In genomic region chr16:50528355-50528676, GRCm38 (mm10) we compare ENCODE assay signal across 8 mouse cellular contexts.
DNase-seq lines count a peak whose midpoint lies in the region; ATAC-seq and TF ChIP-seq lines count a peak whose summit lies in the region.

No protein-coding gene starts in this region.

- peak overlapping the region; percentile 63 for H3K4me3 ChIP-seq in spleen, adult 2 months (ENCODE audit: extremely low read depth, insufficient read depth, insufficient read length)
- H3K4me3 ChIP-seq in intestine, embryonic 15.5 days (replicated peaks), result peak overlapping the region; percentile 67

- TF ChIP-seq POLR2A in spleen, adult 2 months (IDR thresholded peaks at IDR 0.05; ENCODE audit: low read depth, low read length), result no peak

- no peak for TF ChIP-seq CTCF in spleen, adult 2 months (IDR thresholded peaks at IDR 0.05; ENCODE audit: extremely low read depth, insufficient read depth, insufficient read length, insufficient replicate concordance)

- H3K27me3 ChIP-seq in spleen, adult 2 months (ENCODE audit: control insufficient read depth, insufficient read depth, low read length), result no peaks in the 10 kb centered on the region
- H3K27me3 ChIP-seq in intestine, embryonic 15.5 days (replicated peaks), result no peaks in the 10 kb centered on the region

- peak overlapping the region; percentile 76 for H3K27ac ChIP-seq in spleen, adult 2 months (ENCODE audit: insufficient read depth, low read length)
- H3K27ac ChIP-seq in intestine, embryonic 15.5 days, result peak overlapping the region; percentile 92

- H3K9me3 ChIP-seq in intestine, embryonic 15.5 days, result no peaks in the 10 kb centered on the region

- 0% methylated on average over 9 of the region's 9 CpGs for WGBS in spleen, adult 2 months
- WGBS in intestine, embryonic 15.5 days, result under 1% methylated on average over 9 of the region's 9 CpGs

- peak; percentile 46 for DNase-seq in cerebellum, adult 9-10 months
- DNase-seq in cerebellum, postnatal 25 days, result no peak
- DNase-seq in spleen, adult 2 months (ENCODE audit: low read depth in 1 of 2, low spot score in 2 of 2), result no peak
- no peak for DNase-seq in spleen, adult 18-20 months
- peak; percentile 63 for DNase-seq in lung, postnatal 36 days
- DNase-seq in thymus, postnatal 0 days (ENCODE audit: low spot score), result no peak
- DNase-seq in gastrocnemius, adult 8-10 months (ENCODE audit: low spot score in 2 of 2), result no peak

- peak overlapping the region; percentile 96 for H3K4me2 ChIP-seq in intestine, embryonic 15.5 days (replicated peaks)

- no peaks in the 10 kb centered on the region for H3K4me1 ChIP-seq in spleen, adult 2 months (ENCODE audit: control insufficient read depth, insufficient read depth, insufficient read length)
- peaks cover 3% of the 10 kb centered on the region; the same call in 1 of the 2 replicates for H3K4me1 ChIP-seq in intestine, embryonic 15.5 days (replicated peaks)

- H3K36me3 ChIP-seq in spleen, adult 2 months (ENCODE audit: control insufficient read depth, insufficient read depth, low read length), result no peaks in the 10 kb centered on the region
- H3K36me3 ChIP-seq in intestine, embryonic 15.5 days, result no peaks in the 10 kb centered on the region

- peak; percentile 58 for ATAC-seq in intestine, embryonic 15.5 days

- H3K9ac ChIP-seq in intestine, embryonic 15.5 days, result peak overlapping the region; percentile 71

Comparison
In these comparisons a context has a peak if more than half of its experiments do, and no peak if none do; other contexts are left out.
1. DNase-seq: peak in cerebellum, adult 9-10 months (single experiment) and lung, postnatal 36 days (single experiment); none in cerebellum, postnatal 25 days (0 of 2), spleen, adult 2 months (0 of 2), spleen, adult 18-20 months (0 of 2), thymus, postnatal 0 days (single experiment) and gastrocnemius, adult 8-10 months (0 of 2).